In the genomic region with DNA sequence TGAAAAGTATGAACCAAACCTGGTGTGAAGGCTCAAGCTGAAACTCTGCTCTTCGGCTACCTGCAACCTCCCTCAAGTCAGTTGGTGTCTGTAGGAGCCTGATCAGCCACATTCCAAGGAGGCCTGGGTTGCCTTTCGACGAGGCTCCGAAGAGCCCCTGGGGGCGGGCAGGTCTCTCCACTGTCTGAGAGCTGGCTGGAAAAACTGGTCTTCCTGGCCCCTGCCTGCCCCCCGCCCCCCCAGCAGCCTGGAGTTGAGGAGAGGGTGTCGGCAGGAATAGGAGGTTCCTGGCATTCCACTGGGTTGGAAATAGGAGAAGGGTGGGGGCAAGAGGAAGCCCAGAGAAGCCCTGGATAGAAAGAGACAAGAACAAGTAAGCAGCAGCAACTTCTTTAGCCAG, we compare ENCODE assay signal across 20 mouse cellular contexts. TPM values are rescaled to one million over a fixed set of nuclear protein-coding genes. Genes with fewer than 3 reads are reported as not detected.
DNase-seq lines count a peak whose midpoint lies in the region; ATAC-seq and TF ChIP-seq lines count a peak whose summit lies in the region.
"Had no signal": no experiment of that assay in that cellular context is flagged by ENCODE, and none has a peak within 500 bp of the region (broad histone marks: within the 10 kb centered on the region; RNA-seq: fewer than 3 reads in every experiment).

No protein-coding gene starts in this region.

- TF ChIP-seq POLR2A in ES-Bruce4 (IDR thresholded peaks at IDR 0.05; ENCODE audit: insufficient read depth, low read length) = no peak

- peak overlapping the region; percentile 53 for H3K4me2 ChIP-seq in embryonic facial prominence, embryonic 15.5 days (replicated peaks)
- H3K4me2 ChIP-seq: heart, embryonic 13.5 days; hindbrain, embryonic 13.5 days; midbrain, embryonic 13.5 days had no signal

- TF ChIP-seq EP300 in ES-Bruce4 (IDR thresholded peaks at IDR 0.05; ENCODE audit: insufficient read depth, low read depth, low read length) = peak; percentile 71

- H3K36me3 ChIP-seq in heart, embryonic 10.5 days = no peaks in the 10 kb centered on the region
- H3K36me3 ChIP-seq in ES-Bruce4 (ENCODE audit: control insufficient read depth, insufficient read depth, low read length, poor library complexity, severe bottlenecking) = no peaks in the 10 kb centered on the region
- no peaks in the 10 kb centered on the region for H3K36me3 ChIP-seq in embryonic facial prominence, embryonic 15.5 days
- no peaks in the 10 kb centered on the region for H3K36me3 ChIP-seq in hindbrain, embryonic 10.5 days
- H3K36me3 ChIP-seq: forebrain, embryonic 10.5 days; heart, embryonic 13.5 days; hindbrain, embryonic 13.5 days; midbrain, embryonic 13.5 days had no signal

- H3K27ac ChIP-seq in heart, embryonic 10.5 days = peak overlapping the region; percentile 56; the same call in 1 of the 2 replicates
- H3K27ac ChIP-seq in ES-Bruce4 (ENCODE audit: insufficient read depth, low read length) = peak overlapping the region; percentile 75
- peak overlapping the region; percentile 85 for H3K27ac ChIP-seq in embryonic facial prominence, embryonic 15.5 days (replicated peaks)
- no peak overlapping the region for H3K27ac ChIP-seq in hindbrain, embryonic 10.5 days
- H3K27ac ChIP-seq: heart, embryonic 13.5 days; hindbrain, embryonic 13.5 days; macrophage; midbrain, embryonic 13.5 days had no signal

- DNase-seq in heart, embryonic 10.5 days (ENCODE audit: low spot score) = no peak
- DNase-seq in heart, postnatal 14 days = no peak
- peak; percentile 12 for DNase-seq in lung, postnatal 36 days
- no peak for DNase-seq in hindbrain, embryonic 10.5 days (ENCODE audit: low spot score)
- no peak for DNase-seq in gastrocnemius, postnatal 36 days
- DNase-seq: adrenal gland, postnatal 14 days; cerebellum, postnatal 14 days; kidney, postnatal 10 days; thymus, postnatal 25 days had no signal

- no peak overlapping the region for H3K9ac ChIP-seq in ES-Bruce4 (ENCODE audit: low read depth, poor library complexity, severe bottlenecking)
- no peak overlapping the region for H3K9ac ChIP-seq in embryonic facial prominence, embryonic 15.5 days
- H3K9ac ChIP-seq: heart, embryonic 13.5 days; hindbrain, embryonic 13.5 days; midbrain, embryonic 13.5 days had no signal

- peaks cover 71% of the 10 kb centered on the region for H3K27me3 ChIP-seq in heart, embryonic 10.5 days (ENCODE audit: insufficient read depth, poor library complexity, severe bottlenecking)
- no peaks in the 10 kb centered on the region for H3K27me3 ChIP-seq in ES-Bruce4 (ENCODE audit: control insufficient read depth, insufficient read depth, low read length, poor library complexity, severe bottlenecking)
- H3K27me3 ChIP-seq in embryonic facial prominence, embryonic 15.5 days = peaks cover 23% of the 10 kb centered on the region; the same call in 1 of the 2 replicates
- peaks cover 78% of the 10 kb centered on the region for H3K27me3 ChIP-seq in hindbrain, embryonic 10.5 days (ENCODE audit: insufficient read depth, poor library complexity, severe bottlenecking)

- no peaks in the 10 kb centered on the region for H3K9me3 ChIP-seq in heart, embryonic 10.5 days
- no peaks in the 10 kb centered on the region for H3K9me3 ChIP-seq in ES-Bruce4 (replicated peaks; ENCODE audit: control insufficient read depth, insufficient read depth, low read length, poor library complexity, severe bottlenecking)
- no peaks in the 10 kb centered on the region for H3K9me3 ChIP-seq in embryonic facial prominence, embryonic 15.5 days (replicated peaks)
- no peaks in the 10 kb centered on the region for H3K9me3 ChIP-seq in hindbrain, embryonic 10.5 days
- H3K9me3 ChIP-seq: forebrain, embryonic 10.5 days; heart, embryonic 13.5 days; hindbrain, embryonic 13.5 days; midbrain, embryonic 13.5 days had no signal

- intact Hi-C loops in heart, postnatal 14 days (cut with DNase I) = no loop called here
- intact Hi-C loops in gastrocnemius, postnatal 36 days (cut with DNase I) = no loop called here

- no peak for TF ChIP-seq CTCF in ES-Bruce4 (IDR thresholded peaks at IDR 0.05; ENCODE audit: low read depth, low read length)

- H3K4me1 ChIP-seq in heart, embryonic 10.5 days = peaks cover 44% of the 10 kb centered on the region
- peaks cover 11% of the 10 kb centered on the region for H3K4me1 ChIP-seq in ES-Bruce4 (ENCODE audit: control insufficient read depth, insufficient read depth, low read length)
- peaks cover 55% of the 10 kb centered on the region for H3K4me1 ChIP-seq in embryonic facial prominence, embryonic 15.5 days
- H3K4me1 ChIP-seq in hindbrain, embryonic 10.5 days (replicated peaks) = peaks cover 45% of the 10 kb centered on the region

- ATAC-seq in embryonic facial prominence, embryonic 15.5 days (ENCODE audit: insufficient number of reproducible peaks, low FRiP score, low TSS enrichment, low read depth) = peak; percentile 44; the same call in 1 of the 2 replicates
- no peak for ATAC-seq in inflammation-experienced regulatory T-cells, adult 6 months
- ATAC-seq: midbrain, embryonic 13.5 days had no signal

- WGBS in heart, embryonic 10.5 days = 9% methylated on average over 7 of the region's 7 CpGs
- 13% methylated on average over 7 of the region's 7 CpGs for WGBS in embryonic facial prominence, embryonic 15.5 days
- WGBS in hindbrain, embryonic 10.5 days = 21% methylated on average over 7 of the region's 7 CpGs

- peak overlapping the region; percentile 5; the same call in 1 of the 2 replicates for H3K4me3 ChIP-seq in heart, embryonic 10.5 days
- H3K4me3 ChIP-seq in ES-Bruce4 (ENCODE audit: low read depth, low read length) = peak overlapping the region; percentile 17; the same call in 1 of the 2 replicates
- no peak overlapping the region for H3K4me3 ChIP-seq in embryonic facial prominence, embryonic 15.5 days (replicated peaks)
- no peak overlapping the region for H3K4me3 ChIP-seq in hindbrain, embryonic 10.5 days
- H3K4me3 ChIP-seq: forebrain, embryonic 10.5 days; heart, embryonic 13.5 days; hindbrain, embryonic 13.5 days; midbrain, embryonic 13.5 days had no signal

RNA-seq across cellular contexts. Expression of gene Tac4, which starts 35.9 kb away (rescaled TPM):
- polyA plus RNA-seq in heart, embryonic 10.5 days (2016; fragmentation: Nextera tagmentation; extraction: Ambion mirVana) = not detected in 2 replicates
- not detected for total RNA-seq in heart, postnatal 14 days (2021)
- polyA plus RNA-seq in ES-Bruce4 (2011; ENCODE audit: insufficient read depth, insufficient read length, low read depth, missing spikeins) = not detected in 2 replicates
- polyA plus RNA-seq in embryonic facial prominence, embryonic 15.5 days (2015; fragmentation: Nextera tagmentation; extraction: Ambion mirVana) = 0.13 and 0.21 TPM in 2 replicates
- polyA plus RNA-seq in hindbrain, embryonic 10.5 days (2016; fragmentation: Nextera tagmentation; extraction: Ambion mirVana) = 0.12 TPM in 1 of 2 replicates, not detected in the other
- not detected for total RNA-seq in gastrocnemius, postnatal 36 days (2021)
- under 1 TPM in 1 of 3 experiments, not detected in 2; 0.47 TPM for polyA plus RNA-seq in inflammation-experienced regulatory T-cells, adult 6 months (2017; shearing (Covaris generic))
- total RNA-seq: adrenal gland, postnatal 14 days; gastrocnemius, postnatal 4 days; layer of hippocampus, postnatal 25 days; left cerebral cortex, postnatal 36 days had no signal
- polyA plus RNA-seq: forebrain, embryonic 10.5 days; heart, embryonic 13.5 days; hindbrain, embryonic 13.5 days; macrophage; midbrain, embryonic 13.5 days had no signal

Comparison
In these comparisons a context has a peak if more than half of its experiments do, and no peak if none do; other contexts are left out.
1. H3K4me3 ChIP-seq: peak in heart, embryonic 10.5 days (single experiment) and ES-Bruce4 (single experiment); none in embryonic facial prominence, embryonic 15.5 days (single experiment) and hindbrain, embryonic 10.5 days (single experiment).